Mouse (Mus musculus): ENCODE data around the gene Nedd4. TPM values are rescaled to one million over a fixed set of nuclear protein-coding genes. Genes with fewer than 3 reads are reported as not detected.

The Nedd4 gene
- polyA plus RNA-seq, 1 experiment from 2014 or later: 439 TPM

- no peak for ATAC-seq (ENCODE audit: low read depth)
- no peak overlapping the region for H3K4me3 ChIP-seq (ENCODE audit: low read depth, low read length)
- H3K27me3 ChIP-seq (ENCODE audit: control insufficient read depth, insufficient read depth, low read length): no peaks in the 10 kb centered on the region
- no peaks in the 10 kb centered on the region for H3K36me3 ChIP-seq (ENCODE audit: control insufficient read depth, insufficient read depth, low read length)
- H3K4me1 ChIP-seq (ENCODE audit: control insufficient read depth, insufficient read depth, low read length): 0 out of 2 replicates have a peak, but pooled peaks cover 5% of the 10 kb centered on the region
- 65% methylated on average over 11 of the region's 11 CpGs for WGBS
- no peak overlapping the region for H3K9ac ChIP-seq (replicated peaks; ENCODE audit: low read depth, low read length)
- H3K27ac ChIP-seq (ENCODE audit: low read depth, low read length): no peak overlapping the region
- no peak overlapping the region for H3K4me2 ChIP-seq (ENCODE audit: low read depth, low read length)
- no peaks in the 10 kb centered on the region for H3K9me3 ChIP-seq (ENCODE audit: control insufficient read depth, low read length)
These were observed 116.9 kb downstream of the Nedd4 start for GRCm38 (mm10) chr9:72779004-72779403.

GRCm38 (mm10) chr9:72779733-72780132 is 117.6 kb downstream of the Nedd4 start:
- H3K9ac ChIP-seq (replicated peaks; ENCODE audit: low read depth, low read length): no peak overlapping the region
- no peaks in the 10 kb centered on the region for H3K9me3 ChIP-seq (ENCODE audit: control insufficient read depth, low read length)
- H3K4me3 ChIP-seq (ENCODE audit: low read depth, low read length): no peak overlapping the region
- no peak for ATAC-seq (ENCODE audit: low read depth)
- H3K36me3 ChIP-seq (ENCODE audit: control insufficient read depth, insufficient read depth, low read length): no peaks in the 10 kb centered on the region
- no peak overlapping the region for H3K27ac ChIP-seq (ENCODE audit: low read depth, low read length)
- H3K4me1 ChIP-seq (ENCODE audit: control insufficient read depth, insufficient read depth, low read length): 0 out of 2 replicates have a peak, but pooled peaks cover 5% of the 10 kb centered on the region
- H3K4me2 ChIP-seq (ENCODE audit: low read depth, low read length): no peak overlapping the region
- H3K27me3 ChIP-seq (ENCODE audit: control insufficient read depth, insufficient read depth, low read length): no peaks in the 10 kb centered on the region
- 12% methylated on average over 4 of the region's 4 CpGs for WGBS

- WGBS: 25% methylated on average over 5 of the region's 5 CpGs
- no peak overlapping the region for H3K4me2 ChIP-seq (ENCODE audit: low read depth, low read length)
These were observed 118.5 kb downstream of the Nedd4 start for GRCm38 (mm10) chr9:72780694-72781093.

DNA sequence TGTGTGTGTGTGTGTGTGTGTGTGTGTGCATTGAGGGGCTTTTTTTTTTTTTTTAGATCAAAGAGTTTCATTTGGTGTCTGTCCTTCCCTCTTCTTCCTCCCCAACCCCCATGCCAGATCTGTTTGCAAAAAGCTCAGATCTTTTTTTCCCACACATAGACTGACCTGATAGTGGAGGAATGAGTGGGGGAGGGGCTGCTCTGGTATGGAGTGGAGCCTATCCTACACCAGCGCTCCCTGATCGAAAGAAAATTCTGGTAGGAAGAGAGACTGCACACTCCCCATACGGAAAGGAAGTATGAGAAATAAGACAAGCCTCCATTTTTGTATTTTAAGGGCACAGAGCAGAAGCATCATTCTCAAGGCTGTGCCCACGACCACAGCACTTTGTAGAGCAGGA is 119.3 kb downstream of the Nedd4 start:
- H3K4me3 ChIP-seq (ENCODE audit: low read depth, low read length): no peak overlapping the region
- H3K9me3 ChIP-seq (ENCODE audit: control insufficient read depth, low read length): no peaks in the 10 kb centered on the region
- no peaks in the 10 kb centered on the region for H3K36me3 ChIP-seq (ENCODE audit: control insufficient read depth, insufficient read depth, low read length)
- no peak overlapping the region for H3K4me2 ChIP-seq (ENCODE audit: low read depth, low read length)
- H3K9ac ChIP-seq (replicated peaks; ENCODE audit: low read depth, low read length): no peak overlapping the region
- no peak overlapping the region for H3K27ac ChIP-seq (ENCODE audit: low read depth, low read length)
- ATAC-seq (ENCODE audit: low read depth): no peak
- H3K4me1 ChIP-seq (ENCODE audit: control insufficient read depth, insufficient read depth, low read length): 0 out of 2 replicates have a peak, but pooled peaks cover 5% of the 10 kb centered on the region
- WGBS: 62% methylated on average over 4 of the region's 4 CpGs
- no peaks in the 10 kb centered on the region for H3K27me3 ChIP-seq (ENCODE audit: control insufficient read depth, insufficient read depth, low read length)

More at GRCm38 (mm10) chr9:72780694-72781093, 118.5 kb downstream of the Nedd4 start:
- Histone ChIP-seq H3K4me1 (ENCODE audit: control insufficient read depth, insufficient read depth, low read length) (0 out of 2 replicates have a peak, but pooled peaks cover 5% of the 10 kb centered on the region), H3K27ac (ENCODE audit: low read depth, low read length) (no peak overlapping the region), H3K9ac (replicated peaks; ENCODE audit: low read depth, low read length) (no peak overlapping the region), H3K4me3 (ENCODE audit: low read depth, low read length) (no peak overlapping the region), H3K27me3 (ENCODE audit: control insufficient read depth, insufficient read depth, low read length) (no peaks in the 10 kb centered on the region), H3K36me3 (ENCODE audit: control insufficient read depth, insufficient read depth, low read length) (no peaks in the 10 kb centered on the region), H3K9me3 (ENCODE audit: control insufficient read depth, low read length) (no peaks in the 10 kb centered on the region)
- no peak for ATAC-seq (ENCODE audit: low read depth)

DNA sequence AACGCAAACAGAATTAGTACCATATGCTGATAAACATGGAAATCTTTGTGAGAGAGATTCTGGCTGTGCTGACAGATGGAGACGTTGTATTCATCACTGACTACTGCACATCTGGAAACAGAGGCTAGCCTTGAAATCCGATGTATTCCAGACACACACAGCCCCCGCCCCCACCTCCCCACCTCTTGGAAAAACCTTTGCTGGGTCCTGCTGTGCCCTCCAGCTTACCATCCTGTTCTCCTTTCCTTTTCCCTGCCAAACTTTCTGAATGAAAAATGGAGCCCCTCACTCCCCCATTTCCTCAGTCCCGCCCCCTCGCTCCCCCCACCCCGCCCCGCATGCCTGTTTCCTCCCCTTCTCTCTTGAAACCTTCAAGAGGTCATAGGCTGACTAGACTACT is 120.0 kb downstream of the Nedd4 start:
- H3K9me3 ChIP-seq (ENCODE audit: control insufficient read depth, low read length): no peaks in the 10 kb centered on the region
- no peaks in the 10 kb centered on the region for H3K36me3 ChIP-seq (ENCODE audit: control insufficient read depth, insufficient read depth, low read length)
- H3K27ac ChIP-seq (ENCODE audit: low read depth, low read length): no peak overlapping the region
- H3K4me1 ChIP-seq (ENCODE audit: control insufficient read depth, insufficient read depth, low read length): 0 out of 2 replicates have a peak, but pooled peaks cover 5% of the 10 kb centered on the region
- no peak overlapping the region for H3K4me3 ChIP-seq (ENCODE audit: low read depth, low read length)
- no peak overlapping the region for H3K9ac ChIP-seq (replicated peaks; ENCODE audit: low read depth, low read length)
- no peak for ATAC-seq (ENCODE audit: low read depth)
- H3K4me2 ChIP-seq (ENCODE audit: low read depth, low read length): no peak overlapping the region
- no peaks in the 10 kb centered on the region for H3K27me3 ChIP-seq (ENCODE audit: control insufficient read depth, insufficient read depth, low read length)
- WGBS: 67% methylated on average over 8 of the region's 8 CpGs

DNA sequence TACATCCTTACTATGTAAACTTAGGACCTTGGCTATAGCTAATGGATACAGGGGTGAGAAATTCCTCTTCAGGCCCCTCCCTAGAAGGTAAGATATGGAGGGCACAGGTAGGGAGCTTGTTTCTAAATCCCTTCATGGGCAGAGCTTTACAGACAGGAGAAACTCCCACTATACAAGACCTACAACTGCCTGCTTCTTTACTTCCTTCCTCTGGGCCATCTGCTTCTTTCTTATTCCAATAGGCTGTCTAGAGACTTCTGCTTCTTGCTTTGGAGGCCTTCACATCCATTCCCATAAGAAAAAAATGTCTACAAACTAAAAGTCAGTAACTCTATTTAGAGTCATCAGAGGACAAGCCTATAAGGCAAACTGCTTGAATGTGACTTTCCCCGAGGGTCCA is 125.6 kb downstream of the Nedd4 start:
- WGBS: 86% methylated on average over 1 of the region's 1 CpGs
- H3K9ac ChIP-seq (replicated peaks; ENCODE audit: low read depth, low read length): no peak overlapping the region
- H3K27ac ChIP-seq (ENCODE audit: low read depth, low read length): no peak overlapping the region
- no peak overlapping the region for H3K4me3 ChIP-seq (ENCODE audit: low read depth, low read length)
- no peak for ATAC-seq (ENCODE audit: low read depth)
- no peaks in the 10 kb centered on the region for H3K36me3 ChIP-seq (ENCODE audit: control insufficient read depth, insufficient read depth, low read length)
- H3K9me3 ChIP-seq (ENCODE audit: control insufficient read depth, low read length): no peaks in the 10 kb centered on the region
- no peaks in the 10 kb centered on the region for H3K27me3 ChIP-seq (ENCODE audit: control insufficient read depth, insufficient read depth, low read length)
- H3K4me1 ChIP-seq (ENCODE audit: control insufficient read depth, insufficient read depth, low read length): no peaks in the 10 kb centered on the region
- no peak overlapping the region for H3K4me2 ChIP-seq (ENCODE audit: low read depth, low read length)

GRCm38 (mm10) chr9:72790530-72791212 is 128.5 kb downstream of the Nedd4 start:
- Histone ChIP-seq H3K9ac (replicated peaks; ENCODE audit: low read depth, low read length) (no peak overlapping the region), H3K4me2 (ENCODE audit: low read depth, low read length) (no peak overlapping the region), H3K27ac (ENCODE audit: low read depth, low read length) (no peak overlapping the region), H3K9me3 (ENCODE audit: control insufficient read depth, low read length) (no peaks in the 10 kb centered on the region), H3K4me3 (ENCODE audit: low read depth, low read length) (no peak overlapping the region), H3K36me3 (ENCODE audit: control insufficient read depth, insufficient read depth, low read length) (no peaks in the 10 kb centered on the region), H3K27me3 (ENCODE audit: control insufficient read depth, insufficient read depth, low read length) (no peaks in the 10 kb centered on the region), H3K4me1 (ENCODE audit: control insufficient read depth, insufficient read depth, low read length) (no peaks in the 10 kb centered on the region)
- no peak for ATAC-seq (ENCODE audit: low read depth)
- 55% methylated on average over 14 of the region's 14 CpGs for WGBS

GRCm38 (mm10) chr9:72791213-72791582 is 129.1 kb downstream of the Nedd4 start:
- no peak for ATAC-seq (ENCODE audit: low read depth)
- Histone ChIP-seq H3K27me3 (ENCODE audit: control insufficient read depth, insufficient read depth, low read length) (no peaks in the 10 kb centered on the region), H3K4me2 (ENCODE audit: low read depth, low read length) (no peak overlapping the region), H3K27ac (ENCODE audit: low read depth, low read length) (no peak overlapping the region), H3K9ac (replicated peaks; ENCODE audit: low read depth, low read length) (no peak overlapping the region), H3K4me1 (ENCODE audit: control insufficient read depth, insufficient read depth, low read length) (no peaks in the 10 kb centered on the region), H3K36me3 (ENCODE audit: control insufficient read depth, insufficient read depth, low read length) (no peaks in the 10 kb centered on the region), H3K9me3 (ENCODE audit: control insufficient read depth, low read length) (no peaks in the 10 kb centered on the region), H3K4me3 (ENCODE audit: low read depth, low read length) (no peak overlapping the region)
- WGBS: 52% methylated on average over 10 of the region's 10 CpGs

- no peak overlapping the region; the same call in 1 of the 2 replicates for H3K4me2 ChIP-seq (ENCODE audit: low read depth, low read length)
These were observed 129.5 kb downstream of the Nedd4 start for GRCm38 (mm10) chr9:72791681-72792080.

More at GRCm38 (mm10) chr9:72791681-72792080, 129.5 kb downstream of the Nedd4 start:
- Histone ChIP-seq H3K9me3 (ENCODE audit: control insufficient read depth, low read length) (no peaks in the 10 kb centered on the region), H3K4me3 (ENCODE audit: low read depth, low read length) (no peak overlapping the region), H3K9ac (replicated peaks; ENCODE audit: low read depth, low read length) (no peak overlapping the region), H3K36me3 (ENCODE audit: control insufficient read depth, insufficient read depth, low read length) (no peaks in the 10 kb centered on the region), H3K4me1 (ENCODE audit: control insufficient read depth, insufficient read depth, low read length) (no peaks in the 10 kb centered on the region), H3K27me3 (ENCODE audit: control insufficient read depth, insufficient read depth, low read length) (no peaks in the 10 kb centered on the region), H3K27ac (ENCODE audit: low read depth, low read length) (no peak overlapping the region)
- no peak for ATAC-seq (ENCODE audit: low read depth)
- WGBS: 18% methylated on average over 6 of the region's 6 CpGs

Measured in neural tube, embryonic 14.5 days (tissue).